Mouse (Mus musculus): ENCODE data around the gene Tubg2.

Tubg2 gene

DNA sequence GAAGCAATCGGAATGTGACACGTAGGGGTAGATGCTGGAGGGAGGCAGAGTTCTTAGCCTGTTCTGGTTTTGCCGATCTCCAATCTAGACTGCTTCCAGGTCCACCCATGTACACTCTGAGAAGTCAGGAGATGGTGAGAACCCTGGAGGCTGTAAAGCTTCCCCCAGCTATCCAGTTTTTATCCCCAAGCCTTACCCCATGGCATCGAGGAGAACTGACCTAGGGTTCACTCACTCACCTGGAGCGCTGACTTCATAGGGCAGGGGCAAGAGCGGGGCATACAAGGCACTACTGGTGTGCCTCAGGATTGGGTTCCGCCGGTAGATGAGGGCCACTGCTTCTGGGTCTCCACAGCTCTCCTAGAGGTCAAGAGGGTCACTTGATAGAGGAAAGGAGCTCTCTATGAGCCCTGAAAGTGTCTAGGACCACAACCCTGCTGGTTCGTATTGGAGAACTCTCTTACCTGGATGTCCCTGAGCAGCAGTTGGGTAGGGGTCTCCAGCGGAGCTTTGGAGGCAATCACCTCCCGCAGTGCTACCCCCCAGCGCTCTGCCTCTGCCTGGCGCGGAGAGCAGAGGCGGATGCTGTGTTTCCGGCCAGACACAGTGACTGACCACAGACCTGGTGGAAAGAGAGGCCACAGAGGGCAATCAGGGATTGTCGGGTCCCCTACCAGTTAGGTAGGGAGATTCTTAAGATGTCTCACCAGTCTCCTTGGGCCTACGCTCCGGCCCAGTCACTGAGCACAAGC lies 11.7 kb downstream of the Tubg2 start:
- DNase-seq = peak; percentile 91

DNA sequence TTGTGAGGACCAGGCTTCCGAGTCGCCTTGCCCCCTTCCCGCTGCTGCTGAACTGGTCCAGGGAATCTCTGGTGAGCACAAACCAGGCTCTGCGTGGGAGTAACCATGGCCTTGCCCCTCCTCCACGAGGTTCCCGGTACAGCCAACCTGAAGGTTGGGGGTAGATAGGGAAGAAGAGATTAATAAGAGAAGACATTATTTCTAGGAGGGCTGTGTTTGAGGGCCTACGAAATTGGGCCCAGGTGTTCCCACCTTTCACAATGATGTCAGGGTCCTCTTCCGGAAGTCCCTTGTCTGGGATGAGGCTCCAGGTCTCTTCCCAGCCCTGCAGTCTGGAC lies 12.2 kb downstream of the Tubg2 start:
- DNase-seq = peak; percentile 94

- peak; percentile 99 for DNase-seq
Measured at GRCm38 (mm10) chr11:101168301-101168980, 12.7 kb downstream of the Tubg2 start.

DNA sequence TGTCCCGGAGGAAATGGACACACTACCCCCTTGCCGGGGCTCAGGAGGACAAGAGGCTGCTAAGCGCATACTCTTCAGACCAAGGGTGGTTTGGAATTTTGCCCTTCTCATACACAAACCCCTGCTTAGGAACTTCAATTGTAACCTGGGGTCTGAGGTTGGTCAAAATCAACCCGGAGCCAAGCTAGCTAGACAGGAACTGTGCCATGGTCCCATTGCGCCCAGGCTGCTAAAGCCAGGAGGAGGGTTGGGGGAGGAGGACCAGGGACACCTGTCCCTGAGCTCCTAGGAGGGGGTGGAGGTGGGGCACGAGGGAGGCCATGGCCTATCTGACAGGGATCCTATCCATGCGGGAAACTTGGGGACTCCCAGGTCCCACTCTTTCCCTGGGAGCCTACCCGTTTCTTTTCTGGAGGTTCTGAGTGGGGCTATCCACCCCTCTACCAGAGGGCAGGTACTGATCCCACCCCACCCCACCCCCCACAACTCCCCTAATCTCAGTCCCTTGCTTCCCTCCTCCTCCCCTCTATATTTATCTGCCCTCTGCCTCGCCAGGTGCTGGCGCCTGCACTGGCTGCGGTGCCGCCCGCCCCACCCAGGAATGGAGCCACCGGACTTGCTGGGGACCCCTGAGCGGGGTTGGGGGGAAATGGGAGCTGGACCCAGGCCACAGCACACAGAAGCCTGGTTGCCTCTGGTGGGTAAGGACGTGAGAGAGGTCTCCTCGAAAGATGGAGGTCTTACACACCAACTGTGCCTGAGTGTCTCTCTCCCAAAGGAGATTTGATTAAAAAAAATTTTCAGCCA lies 13.8 kb downstream of the Tubg2 start:
- peak; percentile 95 for DNase-seq

DNA sequence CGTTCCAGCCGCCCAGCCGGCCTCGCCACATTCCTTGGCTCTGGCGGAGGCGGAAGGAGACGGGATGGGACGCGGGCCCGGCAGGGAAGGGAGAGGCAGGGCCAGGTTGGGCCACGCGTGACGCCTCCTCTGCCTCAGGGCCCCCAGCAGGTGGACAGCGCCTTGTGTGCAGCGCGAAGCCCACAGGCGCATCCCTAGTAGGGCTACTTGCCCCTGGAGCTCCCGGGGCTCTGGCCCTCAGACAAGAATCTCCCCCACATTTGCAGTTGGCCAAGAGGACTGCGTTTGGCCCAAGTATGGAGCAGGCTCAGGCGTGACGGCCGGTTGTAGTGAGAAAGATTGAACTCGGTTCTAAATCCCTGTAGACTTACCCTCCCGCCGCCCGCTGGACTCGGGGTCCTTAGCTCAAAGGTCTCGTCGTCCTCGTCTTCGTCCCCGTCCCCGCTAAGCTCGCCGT lies 14.7 kb downstream of the Tubg2 start, which contains the start of gene Cntnap1:
Cntnap1 (plus strand) TSS at position 170 of the 457 bp plus-strand sequence.
- DNase-seq = peak; percentile 98

GRCm38 (mm10) chr11:101170811-101171610 lies 15.3 kb downstream of the Tubg2 start, which contains the start of gene Plekhh3:
Plekhh3 (minus strand) TSS chr11:101171351.
- peak; percentile 100 for DNase-seq

GRCm38 (mm10) chr11:101171721-101172433 lies 16.2 kb downstream of the Tubg2 start:
- DNase-seq = peak; percentile 98

GRCm38 (mm10) chr11:101172434-101172815 lies 16.7 kb downstream of the Tubg2 start:
- no peak for DNase-seq

DNA sequence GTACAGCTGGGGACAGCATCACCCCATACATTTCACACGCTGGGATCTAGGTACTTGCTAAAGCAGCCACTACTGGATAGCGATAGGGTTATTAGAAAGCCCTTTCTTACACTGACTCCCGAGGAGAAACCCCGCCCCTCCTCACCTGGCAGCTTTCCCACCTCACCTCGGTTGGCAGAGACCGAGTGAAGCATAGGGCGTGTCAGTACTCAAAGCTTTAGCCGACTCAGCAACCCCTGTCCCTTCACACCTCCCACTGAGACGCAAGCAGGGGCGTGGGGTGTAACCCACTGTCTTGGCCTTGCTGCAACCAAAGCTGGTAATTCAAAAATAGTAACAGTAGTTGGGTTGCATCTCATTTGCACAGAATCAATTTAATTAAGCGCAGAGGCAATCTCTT lies 17.4 kb downstream of the Tubg2 start:
- DNase-seq = peak; percentile 98

DNA sequence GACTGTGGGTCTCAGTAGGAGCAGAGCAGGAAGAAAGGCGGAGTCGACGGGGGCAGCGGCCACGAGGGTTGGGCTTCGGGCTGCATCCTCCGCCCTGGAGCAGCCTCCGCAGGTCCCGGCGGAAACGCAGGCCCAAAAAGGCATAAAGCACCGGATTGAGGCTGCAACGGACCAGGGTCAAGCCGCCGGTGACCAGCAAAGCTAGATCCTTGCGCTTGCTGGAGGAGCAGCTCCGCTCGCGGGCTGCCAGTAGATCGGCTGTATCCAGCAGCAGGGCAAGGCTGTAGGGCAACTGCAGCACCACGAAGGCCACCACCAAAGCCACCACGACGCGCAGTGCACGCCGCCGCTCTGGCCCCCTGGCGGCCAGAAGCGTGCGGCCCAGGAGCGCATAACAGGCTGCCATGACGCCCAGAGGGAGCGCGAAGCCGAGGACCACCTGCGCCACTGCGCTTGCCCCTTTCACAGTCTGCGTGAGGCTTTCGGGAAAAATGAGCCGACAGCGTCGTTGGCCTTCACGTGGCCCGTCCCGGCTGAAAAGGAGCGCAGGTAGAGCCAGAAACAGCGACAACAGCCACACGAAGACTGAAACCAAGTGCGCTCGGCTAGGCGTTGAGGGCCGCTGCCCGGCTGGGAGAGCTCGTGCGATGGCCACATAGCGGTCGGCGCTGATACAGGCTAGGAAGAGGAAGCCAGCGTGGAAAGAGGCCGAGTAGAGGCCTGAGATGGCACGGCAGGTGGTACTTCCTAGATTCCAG lies 18.1 kb downstream of the Tubg2 start:
- peak; percentile 99 for DNase-seq

DNA sequence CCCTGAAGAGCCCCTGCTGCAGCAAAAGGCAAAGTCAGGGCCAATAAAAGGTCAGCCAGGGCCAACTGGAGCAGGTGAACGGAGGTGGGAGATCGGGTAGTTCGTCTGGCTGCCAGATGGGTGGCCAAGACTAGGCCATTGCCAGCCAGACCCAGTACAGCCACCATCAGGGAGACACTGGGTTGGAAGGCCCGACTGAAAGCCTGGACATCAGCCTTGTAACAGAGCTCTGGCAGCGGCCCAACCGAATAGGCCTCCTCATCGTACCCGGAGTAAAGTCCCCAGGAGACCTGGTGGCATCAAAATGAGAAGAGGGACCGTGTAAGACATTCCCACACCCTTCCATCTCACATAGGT lies 18.7 kb downstream of the Tubg2 start:
- peak; percentile 97 for DNase-seq

DNA sequence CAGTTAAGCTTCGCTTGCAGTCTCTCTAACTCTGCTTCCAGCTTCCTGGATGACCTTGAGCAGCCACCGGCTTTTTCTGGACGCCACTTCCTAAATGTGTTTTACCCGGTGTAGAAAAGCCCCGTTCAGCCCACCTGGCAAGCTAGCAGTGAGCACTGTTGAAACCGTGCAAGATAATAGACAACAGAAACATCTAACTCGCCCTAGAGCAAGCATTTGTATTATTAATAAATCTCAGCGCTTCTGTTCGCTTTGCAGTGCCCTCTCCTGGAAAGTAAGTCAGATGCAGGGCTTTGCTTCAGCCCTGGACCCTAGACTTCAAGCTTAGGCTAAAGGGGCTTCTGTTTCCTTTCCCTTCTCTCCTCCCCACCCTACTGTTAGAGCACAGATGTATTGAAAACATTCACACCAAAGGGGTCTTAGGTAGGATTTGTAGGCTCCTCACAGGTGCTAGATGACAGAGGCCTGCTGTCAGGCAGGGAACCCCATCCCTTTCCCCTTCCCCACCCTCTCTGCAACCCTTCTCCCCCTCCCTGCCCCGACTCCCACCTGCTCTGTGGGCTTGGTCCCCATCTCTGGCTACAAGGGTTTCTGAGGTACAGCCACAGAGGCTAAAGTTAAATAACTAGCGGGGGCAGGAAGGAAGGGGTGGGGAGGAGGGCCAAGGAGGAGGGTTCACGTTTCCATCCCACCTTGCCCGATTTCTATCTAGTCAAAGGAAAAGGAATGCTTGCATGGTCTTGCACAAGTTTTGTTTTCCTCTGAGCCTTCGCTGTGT lies 19.3 kb downstream of the Tubg2 start, which contains the start of gene Ccr10:
Ccr10 (minus strand) TSS at position 593 of the 778 bp plus-strand sequence.
- peak; percentile 93 for DNase-seq

- DNase-seq = peak; percentile 91
Measured at GRCm38 (mm10) chr11:101175636-101176116, 20.0 kb downstream of the Tubg2 start.

DNA sequence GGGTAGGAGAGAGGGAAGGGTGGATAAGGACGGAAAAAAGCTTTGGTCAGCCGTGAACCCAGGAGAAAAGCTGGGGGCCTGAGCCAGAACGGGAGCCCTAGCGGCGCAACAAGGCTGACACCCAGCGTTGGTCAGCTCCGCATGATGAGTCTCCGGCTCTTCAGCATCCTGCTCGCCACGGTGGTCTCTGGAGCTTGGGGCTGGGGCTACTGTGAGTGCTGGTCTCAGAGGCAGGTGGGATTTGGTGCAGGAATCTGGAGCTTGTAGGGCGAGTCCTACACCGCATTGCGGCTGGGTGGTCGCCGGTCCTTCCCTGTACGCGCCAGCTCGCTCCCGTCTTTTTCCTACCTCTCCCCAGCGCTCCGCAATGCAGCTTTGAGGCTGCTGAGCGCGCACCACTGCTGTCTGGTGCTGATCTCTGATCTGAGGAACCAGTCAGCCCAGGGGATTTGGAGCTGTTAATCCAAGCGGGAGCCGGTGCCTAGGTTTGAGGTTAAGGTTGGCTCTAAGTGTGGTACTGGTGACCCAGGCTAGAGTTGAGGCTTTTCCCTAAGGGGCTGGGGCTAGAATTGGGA lies 20.5 kb downstream of the Tubg2 start:
- peak; percentile 94 for DNase-seq

GRCm38 (mm10) chr11:101176933-101177773 lies 21.4 kb downstream of the Tubg2 start:
- peak; percentile 94 for DNase-seq

GRCm38 (mm10) chr11:101178061-101179058 lies 22.7 kb downstream of the Tubg2 start:
- DNase-seq = peak; percentile 91

DNA sequence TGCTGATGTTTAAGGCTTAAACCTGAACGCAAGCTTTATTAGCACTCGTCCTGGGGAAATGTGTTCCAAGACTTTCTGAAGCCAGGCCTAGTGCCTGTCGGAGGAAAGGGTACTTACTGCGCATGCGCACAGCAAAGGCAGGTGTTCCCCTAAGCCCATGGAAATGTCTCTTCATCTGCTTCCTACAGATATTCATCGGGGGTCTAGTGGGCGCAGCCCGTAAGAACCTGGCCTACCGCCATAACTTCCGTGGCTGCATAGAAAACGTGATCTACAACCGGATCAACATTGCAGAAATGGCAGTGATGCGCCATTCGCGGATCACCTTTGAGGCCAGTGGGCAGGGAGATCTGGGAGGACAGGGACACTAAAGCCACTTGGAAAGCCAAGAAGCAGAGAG lies 23.6 kb downstream of the Tubg2 start:
- DNase-seq = peak; percentile 89

Measured in heart, adult 11 months (tissue).